Mouse (Mus musculus): Measurements from ENCODE around the gene Arl4a.

The Arl4a gene

GRCm38 (mm10) chr12:39957931-39958671, 79.7 kb downstream of the Arl4a start:
- DNase-seq (ENCODE audit: low read depth): no peak

GRCm38 (mm10) chr12:39956396-39956795, 81.4 kb downstream of the Arl4a start:
- DNase-seq (ENCODE audit: low read depth): no peak

All from c-Kit-positive CD71-negative TER-119-negative erythroid progenitor cells, embryonic 14.5 days (primary cell).